Mouse (Mus musculus) forebrain, embryonic 10.5 days (tissue): ENCODE data around the gene Exo1. TPM values are rescaled to one million over a fixed set of nuclear protein-coding genes. Genes with fewer than 3 reads are reported as not detected.
A peak's percentile ranks its signal among the peaks of the same experiment; 100 is the strongest.

Source experiments
- DNase-seq: peaks from one replicate; pipeline ENCODE4 v3.0.0-alpha.2; 2017; ENCODE audit warnings: low spot score; ENCODE audit errors: extremely low spot score
- H3K27ac ChIP-seq: fragments of 300-500 bp; sonication (generic); 2 replicates; pipeline ENCODE4 v1.5.1; 2016; ENCODE audit warnings: mild to moderate bottlenecking
- H3K27me3 ChIP-seq: fragments of 300-500 bp; sonication (generic); 2 replicates; pipeline ENCODE4 v1.6.1; 2016; ENCODE audit warnings: mild to moderate bottlenecking; ENCODE audit not compliant: poor library complexity, severe bottlenecking
- H3K36me3 ChIP-seq: fragments of 300-500 bp; sonication (generic); replicated peaks from 2 replicates; pipeline ENCODE4 v1.6.1; 2016; ENCODE audit warnings: mild to moderate bottlenecking, moderate library complexity
- H3K4me1 ChIP-seq: fragments of 300-500 bp; sonication (generic); 2 replicates; pipeline ENCODE4 v1.6.1; 2016
- H3K4me3 ChIP-seq: fragments of 300-500 bp; sonication (generic); 2 replicates; pipeline ENCODE4 v1.5.1; 2016; ENCODE audit warnings: mild to moderate bottlenecking, moderate library complexity
- H3K9me3 ChIP-seq: fragments of 300-500 bp; sonication (generic); 2 replicates; pipeline ENCODE4 v1.6.1; 2016; ENCODE audit warnings: mild to moderate bottlenecking, moderate library complexity
- WGBS: fragments of 180-500 bp; shearing (Covaris S2); methylation state at CpG from one replicate; pipeline ENCODE4 v1.1.7; 2016; 5-methylcytosine and 5-hydroxymethylcytosine counted together
- polyA plus RNA-seq: library from polyadenylated mRNA; unstranded; fragments of >200 nt; fragmentation: Nextera tagmentation; extraction: Ambion mirVana; gene quantifications from 2 replicates; pipeline ENCODE4 v1.2.1, GENCODE M21; 2016

Exo1 gene
- polyA plus RNA-seq, 1 experiment from 2014 or later: 167 TPM

GRCm38 (mm10) chr1:175920029-175920428 lies 39.6 kb downstream of the Exo1 start, which contains the start of gene Gm38100:
Gm38100 (plus strand) TSS chr1:175920329.
- Histone ChIP-seq H3K4me1 (no peaks in the 10 kb centered on the region), H3K4me3 (no peak within 1 kb of the TSS), H3K9me3 (no peaks in the 10 kb centered on the region), H3K36me3 (no peaks in the 10 kb centered on the region), H3K27ac (no peak within 1 kb of the TSS), H3K27me3 (no peaks in the 10 kb centered on the region)
- 91% methylated on average over 9 of the region's 9 CpGs for WGBS
- no peak for DNase-seq

DNA sequence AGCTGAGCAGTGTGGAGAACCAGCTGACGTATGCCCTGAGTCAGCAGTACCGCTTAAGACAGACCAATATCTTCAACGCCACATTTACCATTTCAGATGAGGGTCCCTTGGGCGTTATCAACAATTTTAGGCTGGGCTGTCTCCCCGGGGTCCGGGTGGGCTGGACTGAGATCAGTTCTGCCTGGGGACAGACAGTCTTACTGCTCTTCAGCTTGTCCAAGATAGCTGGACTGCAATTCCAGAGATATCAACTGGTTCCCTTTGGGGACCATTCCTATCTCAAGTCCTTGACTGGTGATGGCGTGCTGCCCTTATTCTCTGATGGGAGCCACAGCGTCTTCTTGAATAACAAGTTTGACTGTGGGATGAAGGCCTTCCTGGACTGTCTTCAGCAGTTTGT lies 40.7 kb downstream of the Exo1 start:
- no peak for DNase-seq
- no peak overlapping the region for H3K4me3 ChIP-seq
- no peaks in the 10 kb centered on the region for H3K36me3 ChIP-seq
- no peaks in the 10 kb centered on the region for H3K9me3 ChIP-seq
- H3K27me3 ChIP-seq: no peaks in the 10 kb centered on the region
- H3K27ac ChIP-seq: no peak overlapping the region
- 95% methylated on average over 8 of the region's 8 CpGs for WGBS
- no peaks in the 10 kb centered on the region for H3K4me1 ChIP-seq

- no peaks in the 10 kb centered on the region for H3K4me1 ChIP-seq
- H3K27ac ChIP-seq: no peak overlapping the region
- no peaks in the 10 kb centered on the region for H3K27me3 ChIP-seq
- peak; percentile 57 for DNase-seq
- H3K4me3 ChIP-seq: no peak overlapping the region
- no peaks in the 10 kb centered on the region for H3K9me3 ChIP-seq
- no peaks in the 10 kb centered on the region for H3K36me3 ChIP-seq
- 55% methylated on average over 7 of the region's 7 CpGs for WGBS
Observed at GRCm38 (mm10) chr1:175923848-175924787, 43.7 kb downstream of the Exo1 start.

GRCm38 (mm10) chr1:175931391-175931790 lies 51.0 kb downstream of the Exo1 start:
- 90% methylated on average over 5 of the region's 5 CpGs for WGBS
- Histone ChIP-seq H3K27me3 (no peaks in the 10 kb centered on the region), H3K4me1 (no peaks in the 10 kb centered on the region), H3K4me3 (no peak overlapping the region), H3K9me3 (no peaks in the 10 kb centered on the region), H3K36me3 (no peaks in the 10 kb centered on the region), H3K27ac (no peak overlapping the region)
- no peak for DNase-seq

DNA sequence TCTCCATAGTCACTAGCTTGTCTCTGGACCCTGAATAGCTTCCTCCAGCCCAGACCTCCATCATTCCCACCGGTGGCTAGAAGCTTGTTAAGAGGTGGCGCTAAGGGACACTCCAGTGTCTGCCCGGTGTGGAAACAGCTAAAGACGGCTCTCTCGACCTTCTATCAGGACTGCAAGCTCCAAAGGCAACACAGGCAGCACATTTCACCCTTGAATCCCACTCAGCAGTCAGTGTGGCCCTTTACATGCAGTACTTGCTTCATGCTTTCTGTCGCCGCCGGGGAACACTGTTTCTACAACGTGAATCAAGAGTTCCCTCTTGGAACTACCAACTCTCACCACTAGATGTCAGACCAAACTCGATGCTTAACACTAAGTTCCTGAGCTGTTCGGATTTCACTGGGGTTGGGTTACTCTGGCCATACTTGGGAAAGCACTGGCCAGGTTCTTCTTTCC lies 55.9 kb downstream of the Exo1 start:
- peak; percentile 68 for DNase-seq
- H3K27me3 ChIP-seq: no peaks in the 10 kb centered on the region
- no peaks in the 10 kb centered on the region for H3K36me3 ChIP-seq
- H3K9me3 ChIP-seq: no peaks in the 10 kb centered on the region
- 13% methylated on average over 11 of the region's 11 CpGs for WGBS
- no peaks in the 10 kb centered on the region for H3K4me1 ChIP-seq
- peak overlapping the region; percentile 34 for H3K4me3 ChIP-seq
- H3K27ac ChIP-seq: 0 out of 2 replicates have a peak overlapping the region, but pooled peaks have one; percentile 53

- Histone ChIP-seq H3K27me3 (no peaks in the 10 kb centered on the region), H3K9me3 (no peaks in the 10 kb centered on the region), H3K4me1 (no peaks in the 10 kb centered on the region), H3K36me3 (no peaks in the 10 kb centered on the region), H3K27ac (no peak overlapping the region), H3K4me3 (no peak overlapping the region)
- no peak for DNase-seq
- WGBS: 86% methylated on average over 3 of the region's 3 CpGs
Observed at GRCm38 (mm10) chr1:175938731-175939130, 58.4 kb downstream of the Exo1 start.

DNA sequence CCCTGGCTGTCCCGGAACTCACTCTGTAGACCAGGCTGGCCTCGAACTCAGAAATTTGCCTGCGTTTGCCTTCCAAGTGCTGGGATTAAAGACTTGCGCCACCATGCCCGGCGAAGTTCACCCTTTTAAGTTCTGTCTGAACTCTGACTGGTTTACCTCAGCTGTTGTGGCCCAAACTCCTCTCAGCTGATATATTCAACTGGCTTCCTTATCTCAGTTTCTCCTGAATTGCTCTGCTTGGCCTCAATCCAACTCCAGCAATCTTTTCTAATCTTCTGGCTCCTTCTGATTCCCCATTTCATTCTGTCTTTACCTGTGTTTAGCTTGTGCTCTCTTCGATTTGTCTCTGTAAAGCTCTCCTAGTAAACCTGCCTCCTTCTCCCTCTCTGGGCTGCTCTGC lies 62.8 kb downstream of the Exo1 start:
- no peaks in the 10 kb centered on the region for H3K9me3 ChIP-seq
- WGBS: 97% methylated on average over 7 of the region's 7 CpGs
- no peaks in the 10 kb centered on the region for H3K4me1 ChIP-seq
- no peaks in the 10 kb centered on the region for H3K36me3 ChIP-seq
- H3K27me3 ChIP-seq: no peaks in the 10 kb centered on the region
- no peak for DNase-seq
- no peak overlapping the region for H3K27ac ChIP-seq
- H3K4me3 ChIP-seq: no peak overlapping the region

- Histone ChIP-seq H3K4me3 (no peak overlapping the region), H3K36me3 (no peaks in the 10 kb centered on the region), H3K27me3 (no peaks in the 10 kb centered on the region), H3K27ac (no peak overlapping the region), H3K9me3 (no peaks in the 10 kb centered on the region), H3K4me1 (no peaks in the 10 kb centered on the region)
- 88% methylated on average over 4 of the region's 4 CpGs for WGBS
- DNase-seq: no peak
Observed at GRCm38 (mm10) chr1:175946718-175947315, 66.4 kb downstream of the Exo1 start.

DNA sequence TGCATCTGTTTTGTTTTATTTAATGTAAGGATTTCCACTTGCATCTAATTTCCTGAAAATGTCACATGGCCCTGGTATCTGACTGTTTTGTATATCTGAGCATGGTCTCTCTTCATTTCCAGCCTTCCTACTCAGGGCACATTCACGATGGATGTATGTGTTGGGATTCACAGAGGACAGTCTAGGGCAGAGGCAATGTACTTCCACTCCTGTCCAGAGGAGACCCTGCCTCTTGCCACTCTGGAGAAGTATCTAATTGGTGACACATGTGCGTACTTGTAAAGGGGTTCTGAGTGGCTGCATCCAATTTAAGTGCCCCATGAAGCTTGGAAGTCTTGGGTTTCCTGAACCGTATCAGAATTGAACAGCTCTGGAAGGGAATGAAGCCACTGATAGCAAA lies 70.0 kb downstream of the Exo1 start:
- 71% methylated on average over 3 of the region's 3 CpGs for WGBS
- Histone ChIP-seq H3K27me3 (no peaks in the 10 kb centered on the region), H3K9me3 (0 out of 2 replicates have a peak, but pooled peaks cover 3% of the 10 kb centered on the region), H3K4me1 (no peaks in the 10 kb centered on the region), H3K4me3 (no peak overlapping the region), H3K27ac (no peak overlapping the region), H3K36me3 (no peaks in the 10 kb centered on the region)
- no peak for DNase-seq

GRCm38 (mm10) chr1:175950851-175951250 lies 70.5 kb downstream of the Exo1 start:
- DNase-seq: no peak
- H3K27ac ChIP-seq: no peak overlapping the region
- no peaks in the 10 kb centered on the region for H3K36me3 ChIP-seq
- H3K27me3 ChIP-seq: no peaks in the 10 kb centered on the region
- no peak overlapping the region for H3K4me3 ChIP-seq
- H3K9me3 ChIP-seq: 0 out of 2 replicates have a peak, but pooled peaks cover 3% of the 10 kb centered on the region
- H3K4me1 ChIP-seq: no peaks in the 10 kb centered on the region; the same call in 1 of the 2 replicates
- WGBS: 91% methylated on average over 2 of the region's 2 CpGs

DNA sequence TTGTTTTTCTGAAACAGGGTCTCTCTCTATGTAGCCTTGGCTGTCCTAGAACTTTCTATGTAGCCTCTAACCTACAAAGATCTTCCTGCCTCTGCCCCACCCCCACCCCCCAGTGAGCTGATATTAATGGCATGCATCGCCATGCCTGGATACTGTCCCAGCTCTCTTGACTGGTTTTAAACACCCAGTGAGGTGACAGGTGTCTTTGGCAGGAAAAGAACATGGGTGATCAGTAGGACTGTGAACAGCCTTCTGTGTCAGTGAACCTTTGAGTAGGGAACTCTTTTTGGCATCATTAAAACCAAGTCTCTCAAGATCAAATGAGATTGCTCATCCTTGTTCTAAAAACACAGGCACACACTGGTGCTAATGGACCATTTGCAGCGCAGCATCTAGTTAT lies 81.4 kb downstream of the Exo1 start:
- no peaks in the 10 kb centered on the region for H3K27me3 ChIP-seq
- H3K27ac ChIP-seq: no peak overlapping the region
- H3K36me3 ChIP-seq: no peaks in the 10 kb centered on the region
- no peaks in the 10 kb centered on the region for H3K4me1 ChIP-seq
- no peaks in the 10 kb centered on the region for H3K9me3 ChIP-seq
- 94% methylated on average over 2 of the region's 2 CpGs for WGBS
- DNase-seq: no peak
- no peak overlapping the region for H3K4me3 ChIP-seq
